Mouse (Mus musculus) myocyte (in vitro differentiated cells): ENCODE measurements around the gene Mapk10. TPM values are rescaled to one million over a fixed set of nuclear protein-coding genes. Genes with fewer than 3 reads are reported as not detected.

Experiments used
- H3K27me3 ChIP-seq: one replicate; pipeline ENCODE4 v1.6.1; 2011; ENCODE audit not compliant: control insufficient read depth, insufficient read depth, insufficient read length
- H3K36me3 ChIP-seq: one replicate; pipeline ENCODE4 v1.6.1; 2011; ENCODE audit not compliant: control insufficient read depth, insufficient read depth
- H3K4me2 ChIP-seq: one replicate; pipeline ENCODE4 v1.6.1; 2011; ENCODE audit warnings: low read depth, control low read depth
- H3K4me3 ChIP-seq: one replicate; pipeline ENCODE4 v1.5.1; 2011; ENCODE audit warnings: mild to moderate bottlenecking, control low read depth, moderate library complexity
- H3K79me2 ChIP-seq: one replicate; pipeline ENCODE4 v1.6.1; 2011; ENCODE audit not compliant: control insufficient read depth, insufficient read depth
- H3ac ChIP-seq: one replicate; pipeline ENCODE4 v1.6.1; 2011; ENCODE audit not compliant: control insufficient read depth, insufficient read length
- CEBPB ChIP-seq: IDR thresholded peaks from 2 replicates; pipeline ENCODE4 v1.6.1; 2011; ENCODE audit warnings: mild to moderate bottlenecking, moderate library complexity; ENCODE audit not compliant: poor library complexity, insufficient read depth, severe bottlenecking
- E2F4 ChIP-seq: IDR thresholded peaks from one replicate; pipeline ENCODE4 v1.6.1; 2011; ENCODE audit warnings: mild to moderate bottlenecking, control low read depth, moderate library complexity; ENCODE audit not compliant: insufficient read depth
- MAX ChIP-seq: IDR thresholded peaks from one replicate; pipeline ENCODE4 v1.6.1; 2011; ENCODE audit warnings: low read depth, mild to moderate bottlenecking, control low read depth
- MYOD1 ChIP-seq, 3 experiments: IDR thresholded peaks; one replicate each; pipeline ENCODE4 v1.6.1; 2011; ENCODE audit warnings: control low read depth in 2 of 3, low read depth in 2 of 3, mild to moderate bottlenecking in 2 of 3, moderate library complexity in 1 of 3; ENCODE audit not compliant: insufficient read length in 2 of 3, control insufficient read depth in 1 of 3
- MYOG ChIP-seq, 3 experiments: IDR thresholded peaks; one replicate each; pipeline ENCODE4 v1.6.1; 2011; ENCODE audit warnings: control low read depth in 2 of 3, low read depth in 2 of 3, mild to moderate bottlenecking in 2 of 3; ENCODE audit not compliant: insufficient read length in 2 of 3, control insufficient read depth in 1 of 3, insufficient read depth in 1 of 3
- POLR2A ChIP-seq: IDR thresholded peaks from one replicate; pipeline ENCODE4 v1.6.1; 2011; ENCODE audit warnings: low read depth, mild to moderate bottlenecking, control low read depth, moderate library complexity; ENCODE audit not compliant: insufficient read length
- POLR2AphosphoS2 ChIP-seq: IDR thresholded peaks from one replicate; pipeline ENCODE4 v1.6.1; 2011; ENCODE audit warnings: low read depth, control low read depth; ENCODE audit not compliant: insufficient read length
- REST ChIP-seq: IDR thresholded peaks from one replicate; pipeline ENCODE4 v1.6.1; 2011; ENCODE audit warnings: mild to moderate bottlenecking, control low read depth, moderate library complexity; ENCODE audit not compliant: insufficient read depth, insufficient read length
- SRF ChIP-seq: IDR thresholded peaks from one replicate; pipeline ENCODE4 v1.6.1; 2011; ENCODE audit warnings: low read depth; ENCODE audit not compliant: control insufficient read depth, insufficient read length
- TCF12 ChIP-seq: IDR thresholded peaks from one replicate; pipeline ENCODE4 v1.6.1; 2011; ENCODE audit warnings: mild to moderate bottlenecking, control low read depth; ENCODE audit not compliant: poor library complexity, insufficient read depth, severe bottlenecking
- TCF3 ChIP-seq: IDR thresholded peaks from one replicate; pipeline ENCODE4 v1.6.1; 2011; ENCODE audit warnings: low read depth, control low read depth; ENCODE audit not compliant: insufficient read length
- USF1 ChIP-seq: IDR thresholded peaks from one replicate; pipeline ENCODE4 v1.6.1; 2011; ENCODE audit warnings: low read depth, mild to moderate bottlenecking, control low read depth, moderate library complexity
- polyA plus RNA-seq: library from polyadenylated mRNA; unstranded; fragments of >200 nt; fragmentation: generic; extraction: Trizol; gene quantifications from one replicate; pipeline ENCODE4 v1.2.1, GENCODE M21; 2012; ENCODE audit warnings: missing spikeins

The Mapk10 gene
- 0.05 TPM for polyA plus RNA-seq

- Histone ChIP-seq H3K79me2 (no peaks in the 10 kb centered on the region), H3K4me3 (no peak within 1 kb of the TSS), H3ac (no peak within 1 kb of the TSS), H3K27me3 (no peaks in the 10 kb centered on the region), H3K4me2 (peak within 1 kb of the TSS; percentile 30), H3K36me3 (no peaks in the 10 kb centered on the region)
- TF ChIP-seq USF1 = no peak
- TF ChIP-seq MAX = no peak
- no peak for TF ChIP-seq TCF12
- TF ChIP-seq CEBPB = no peak
- TF ChIP-seq MYOD1 (IDR thresholded peaks at IDR 0.05; ENCODE audit: control insufficient read depth in 1 of 3, insufficient read length in 2 of 3, low read depth in 2 of 3) = no peak
- TF ChIP-seq MYOG (IDR thresholded peaks at IDR 0.05; ENCODE audit: control insufficient read depth in 1 of 3, insufficient read depth in 1 of 3, insufficient read length in 2 of 3, low read depth in 2 of 3) = no peak
- no peak for TF ChIP-seq E2F4
- TF ChIP-seq SRF = no peak
- TF ChIP-seq POLR2AphosphoS2 = no peak
- no peak for TF ChIP-seq TCF3
- no peak for TF ChIP-seq POLR2A
Measured at GRCm38 (mm10) chr5:103211101-103211848, at the start of gene Mapk10. Gene Mapk10 (minus strand): TSS chr5:103211334.

- H3ac ChIP-seq = no peak overlapping the region
- H3K27me3 ChIP-seq = no peaks in the 10 kb centered on the region
- H3K36me3 ChIP-seq = no peaks in the 10 kb centered on the region
- no peak for TF ChIP-seq MYOD1 (IDR thresholded peaks at IDR 0.05; ENCODE audit: control insufficient read depth in 1 of 3, insufficient read length in 2 of 3, low read depth in 2 of 3)
- no peak for TF ChIP-seq USF1
- TF ChIP-seq POLR2AphosphoS2 = no peak
- TF ChIP-seq CEBPB = no peak
- no peak for TF ChIP-seq TCF12
- TF ChIP-seq MYOG (IDR thresholded peaks at IDR 0.05; ENCODE audit: control insufficient read depth in 1 of 3, insufficient read depth in 1 of 3, insufficient read length in 2 of 3, low read depth in 2 of 3) = no peak
- TF ChIP-seq SRF = no peak
- no peak for TF ChIP-seq REST
- TF ChIP-seq MAX = no peak
- TF ChIP-seq E2F4 = no peak
- no peak for TF ChIP-seq TCF3
- no peak for TF ChIP-seq POLR2A
- no peak overlapping the region for H3K4me2 ChIP-seq
- no peak overlapping the region for H3K4me3 ChIP-seq
- H3K79me2 ChIP-seq = no peaks in the 10 kb centered on the region
Measured at GRCm38 (mm10) chr5:103256144-103256543, 45.0 kb upstream of the Mapk10 start.

- no peak overlapping the region for H3K4me3 ChIP-seq
- no peak overlapping the region for H3ac ChIP-seq
- no peak overlapping the region for H3K4me2 ChIP-seq
- H3K27me3 ChIP-seq = no peaks in the 10 kb centered on the region
- TF ChIP-seq USF1 = no peak
- TF ChIP-seq MYOG (IDR thresholded peaks at IDR 0.05; ENCODE audit: control insufficient read depth in 1 of 3, insufficient read depth in 1 of 3, insufficient read length in 2 of 3, low read depth in 2 of 3) = no peak
- no peak for TF ChIP-seq MYOD1 (IDR thresholded peaks at IDR 0.05; ENCODE audit: control insufficient read depth in 1 of 3, insufficient read length in 2 of 3, low read depth in 2 of 3)
- no peak for TF ChIP-seq TCF3
- TF ChIP-seq POLR2AphosphoS2 = no peak
- TF ChIP-seq POLR2A = no peak
- TF ChIP-seq MAX = no peak
- peak; percentile 96 for TF ChIP-seq CEBPB
- TF ChIP-seq TCF12 = no peak
- H3K36me3 ChIP-seq = no peaks in the 10 kb centered on the region
- no peaks in the 10 kb centered on the region for H3K79me2 ChIP-seq
Measured at GRCm38 (mm10) chr5:103242430-103242829, 31.3 kb upstream of the Mapk10 start.

GRCm38 (mm10) chr5:103231822-103232221 is 20.7 kb upstream of the Mapk10 start:
- TF ChIP-seq MYOG (IDR thresholded peaks at IDR 0.05; ENCODE audit: control insufficient read depth in 1 of 3, insufficient read depth in 1 of 3, insufficient read length in 2 of 3, low read depth in 2 of 3) = no peak
- Histone ChIP-seq H3K36me3 (no peaks in the 10 kb centered on the region), H3K4me2 (no peak overlapping the region), H3K4me3 (no peak overlapping the region), H3K27me3 (no peaks in the 10 kb centered on the region), H3K79me2 (no peaks in the 10 kb centered on the region), H3ac (no peak overlapping the region)

GRCm38 (mm10) chr5:103230334-103230733 is 19.2 kb upstream of the Mapk10 start:
- Histone ChIP-seq H3K27me3 (no peaks in the 10 kb centered on the region), H3K36me3 (no peaks in the 10 kb centered on the region), H3K79me2 (no peaks in the 10 kb centered on the region), H3K4me2 (no peak overlapping the region), H3K4me3 (no peak overlapping the region), H3ac (no peak overlapping the region)
- TF ChIP-seq CEBPB = no peak
- TF ChIP-seq MYOG (IDR thresholded peaks at IDR 0.05; ENCODE audit: control insufficient read depth in 1 of 3, insufficient read depth in 1 of 3, insufficient read length in 2 of 3, low read depth in 2 of 3) = no peak
- TF ChIP-seq TCF12 = no peak
- no peak for TF ChIP-seq SRF
- no peak for TF ChIP-seq USF1
- no peak for TF ChIP-seq MYOD1 (IDR thresholded peaks at IDR 0.05; ENCODE audit: control insufficient read depth in 1 of 3, insufficient read length in 2 of 3, low read depth in 2 of 3)
- no peak for TF ChIP-seq TCF3
- no peak for TF ChIP-seq POLR2AphosphoS2
- TF ChIP-seq E2F4 = no peak
- no peak for TF ChIP-seq POLR2A
- TF ChIP-seq REST = no peak
- TF ChIP-seq MAX = no peak
